Mouse (Mus musculus) forebrain, embryonic 15.5 days (tissue): ENCODE results near the gene Gpn1. TPM values are rescaled to one million over a fixed set of nuclear protein-coding genes. Genes with fewer than 3 reads are reported as not detected.
"Not testable (repeated sequence)": the region's sequence is repeated elsewhere in the genome, so short reads cannot be mapped to it uniquely, and the experiment has no call there.

ENCODE experiments used
- ATAC-seq: fragments of 200-750 bp; cut with Nextera tagmentation; replicated peaks from 2 replicates; pipeline ENCODE4 v1.8.0; 2017; ENCODE audit warnings: mild to moderate bottlenecking, moderate TSS enrichment, moderate library complexity
- H3K27ac ChIP-seq: fragments of 300-500 bp; sonication (generic); replicated peaks from 2 replicates; pipeline ENCODE4 v1.5.1; 2015; ENCODE audit warnings: mild to moderate bottlenecking, inconsistent platforms
- H3K27me3 ChIP-seq: fragments of 300-500 bp; sonication (generic); 2 replicates; pipeline ENCODE4 v1.6.1; 2015; ENCODE audit warnings: inconsistent platforms
- H3K36me3 ChIP-seq: fragments of 300-500 bp; sonication (generic); 2 replicates; pipeline ENCODE4 v1.6.1; 2015; ENCODE audit warnings: mild to moderate bottlenecking, inconsistent platforms
- H3K4me1 ChIP-seq: fragments of 300-500 bp; sonication (generic); 2 replicates; pipeline ENCODE4 v1.6.1; 2015; ENCODE audit warnings: inconsistent platforms
- H3K4me2 ChIP-seq: fragments of 300-500 bp; sonication (generic); replicated peaks from 2 replicates; pipeline ENCODE4 v1.6.1; 2015; ENCODE audit warnings: mild to moderate bottlenecking, inconsistent platforms
- H3K4me3 ChIP-seq: fragments of 300-500 bp; sonication (generic); 2 replicates; pipeline ENCODE4 v1.5.1; 2015; ENCODE audit warnings: mild to moderate bottlenecking, inconsistent platforms
- H3K9ac ChIP-seq: fragments of 300-500 bp; sonication (generic); replicated peaks from 2 replicates; pipeline ENCODE4 v1.6.1; 2015; ENCODE audit warnings: mild to moderate bottlenecking, inconsistent platforms
- H3K9me3 ChIP-seq: fragments of 300-500 bp; sonication (generic); 2 replicates; pipeline ENCODE4 v1.6.1; 2016; ENCODE audit warnings: inconsistent platforms
- WGBS: fragments of 180-500 bp; shearing (Covaris S2); methylation state at CpG from one replicate; pipeline ENCODE4 v1.1.7; 2015; ENCODE audit warnings: mixed read lengths; 5-methylcytosine and 5-hydroxymethylcytosine counted together
- polyA plus RNA-seq: library from polyadenylated mRNA; unstranded; fragments of >200 nt; fragmentation: Nextera tagmentation; extraction: Ambion mirVana; gene quantifications from 2 replicates; pipeline ENCODE4 v1.2.1, GENCODE M21; 2015

Gpn1 gene
- polyA plus RNA-seq, 1 experiment from 2014 or later, result 82.0 TPM

- peaks cover 7% of the 10 kb centered on the region; the same call in 1 of the 2 replicates for H3K36me3 ChIP-seq
- no peak for ATAC-seq
- H3K4me3 ChIP-seq, result no peak overlapping the region
- H3K27me3 ChIP-seq, result no peaks in the 10 kb centered on the region
- no peaks in the 10 kb centered on the region for H3K9me3 ChIP-seq
- WGBS, result 44% methylated on average over 1 of the region's 1 CpGs
- no peak overlapping the region for H3K9ac ChIP-seq
- H3K4me1 ChIP-seq, result peaks cover 10% of the 10 kb centered on the region
- H3K27ac ChIP-seq, result no peak overlapping the region
- no peak overlapping the region for H3K4me2 ChIP-seq
These were observed 2.5 kb upstream of the Gpn1 start for GRCm38 (mm10) chr5:31492031-31492430.

DNA sequence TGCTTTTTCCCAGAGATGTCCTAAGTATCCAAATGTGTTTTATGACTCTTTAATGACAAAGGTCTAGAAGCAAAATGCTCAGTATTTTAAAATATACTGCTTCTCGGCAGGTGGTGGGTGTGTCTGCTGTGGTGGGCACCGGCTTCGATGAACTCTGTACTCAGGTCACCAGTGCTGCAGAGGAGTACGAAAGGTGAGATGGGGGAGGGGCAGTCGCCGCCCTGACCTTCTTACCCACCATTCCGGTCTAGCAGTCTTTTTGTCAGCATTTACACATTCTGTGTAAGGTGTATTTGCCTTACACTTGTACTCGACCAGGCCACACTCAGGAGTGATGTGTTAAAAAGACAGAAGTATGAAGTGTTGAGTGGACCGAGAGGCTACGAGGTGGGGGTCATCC, 10.3 kb downstream of the Gpn1 start:
- peaks cover 88% of the 10 kb centered on the region for H3K36me3 ChIP-seq
- H3K4me2 ChIP-seq, result no peak overlapping the region
- no peak for ATAC-seq
- H3K27ac ChIP-seq, result no peak overlapping the region
- H3K9me3 ChIP-seq, result no peaks in the 10 kb centered on the region
- H3K4me3 ChIP-seq, result no peak overlapping the region
- no peak overlapping the region for H3K9ac ChIP-seq
- no peaks in the 10 kb centered on the region for H3K27me3 ChIP-seq
- no peaks in the 10 kb centered on the region for H3K4me1 ChIP-seq
- WGBS, result 96% methylated on average over 10 of the region's 10 CpGs

- H3K36me3 ChIP-seq, result peaks cover 86% of the 10 kb centered on the region
- no peaks in the 10 kb centered on the region for H3K27me3 ChIP-seq
- ATAC-seq, result no peak
- H3K4me2 ChIP-seq, result no peak overlapping the region
- no peaks in the 10 kb centered on the region for H3K4me1 ChIP-seq
- H3K9me3 ChIP-seq, result no peaks in the 10 kb centered on the region
- H3K9ac ChIP-seq, result no peak overlapping the region
- 88% methylated on average over 1 of the region's 1 CpGs for WGBS
- H3K27ac ChIP-seq, result no peak overlapping the region
- no peak overlapping the region for H3K4me3 ChIP-seq
These were observed 17.9 kb downstream of the Gpn1 start for GRCm38 (mm10) chr5:31512481-31512880.

DNA sequence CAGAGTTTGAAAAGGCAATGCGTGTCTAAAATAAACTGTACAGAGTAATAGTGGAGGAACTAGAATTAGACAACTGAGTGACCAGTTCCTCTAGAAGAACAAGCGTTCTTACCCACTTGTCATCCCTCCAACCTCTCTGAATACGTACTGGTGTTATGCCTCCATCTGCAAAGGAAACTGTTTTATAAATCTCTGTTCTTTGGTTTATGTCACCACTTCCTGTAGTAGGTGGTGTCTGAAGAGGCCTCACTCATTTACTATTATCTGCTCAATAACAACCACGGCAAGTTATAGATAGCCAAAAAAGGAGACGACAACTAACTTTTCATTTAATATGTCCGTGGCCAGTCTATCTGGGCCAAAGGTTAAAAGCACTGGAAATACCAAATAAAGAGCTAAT, 26.0 kb downstream of the Gpn1 start:
- Histone ChIP-seq H3K4me3 (no peak overlapping the region), H3K36me3 (peaks cover 65% of the 10 kb centered on the region), H3K4me2 (no peak overlapping the region), H3K27ac (no peak overlapping the region), H3K9me3 (no peaks in the 10 kb centered on the region), H3K9ac (no peak overlapping the region), H3K27me3 (no peaks in the 10 kb centered on the region), H3K4me1 (peaks cover 3% of the 10 kb centered on the region)
- WGBS, result 98% methylated on average over 6 of the region's 6 CpGs
- ATAC-seq, result no peak

DNA sequence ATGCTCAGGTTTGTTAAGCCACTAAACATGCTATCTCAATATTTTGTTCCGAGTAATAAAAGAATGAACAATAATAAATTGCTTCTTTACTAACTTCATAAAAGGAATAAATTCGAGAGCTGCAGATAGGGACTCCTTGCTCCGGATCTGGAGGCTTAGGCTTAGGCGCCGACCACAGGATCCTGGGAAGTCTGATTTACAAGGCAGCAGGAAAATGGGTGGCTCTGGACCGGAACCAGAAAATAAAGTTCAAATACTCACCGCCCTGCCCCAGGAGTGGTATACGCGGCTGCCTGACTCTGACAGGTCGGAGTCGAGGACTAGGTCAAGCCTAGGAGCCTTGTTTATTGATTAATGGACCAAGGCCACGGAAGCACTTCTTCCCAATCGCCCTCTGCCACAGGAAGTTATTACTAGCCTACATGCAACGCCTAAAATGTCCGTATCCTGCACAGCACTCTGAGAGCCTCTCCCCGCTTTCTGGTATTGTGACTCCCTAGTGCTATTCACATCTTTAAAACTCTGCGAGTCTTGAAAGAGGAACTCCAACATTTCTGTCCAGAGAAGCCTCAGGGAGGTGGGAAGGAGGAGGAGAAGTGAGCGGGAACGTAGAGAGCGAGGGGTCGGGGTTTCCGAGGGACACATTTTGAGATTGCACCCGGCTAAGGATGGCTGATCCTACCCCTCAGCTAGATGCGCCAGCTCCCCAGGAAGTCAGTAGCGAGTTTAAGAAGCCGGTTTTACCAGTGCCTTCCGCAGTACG, 32.0 kb downstream of the Gpn1 start, which contains the start of gene Slc4a1ap:
Gene Slc4a1ap (plus strand): TSS at position 642 of the 763 bp plus-strand sequence.
- H3K36me3 ChIP-seq, result peaks cover 34% of the 10 kb centered on the region
- peaks cover 30% of the 10 kb centered on the region for H3K4me1 ChIP-seq
- peak within 1 kb of the TSS; percentile 96 for H3K4me3 ChIP-seq
- WGBS, result under 1% methylated on average over 28 of the region's 28 CpGs
- peak within 1 kb of the TSS; percentile 99 for H3K4me2 ChIP-seq
- H3K27me3 ChIP-seq, result no peaks in the 10 kb centered on the region
- H3K9ac ChIP-seq, result peak within 1 kb of the TSS; percentile 90
- no peaks in the 10 kb centered on the region for H3K9me3 ChIP-seq
- peak; percentile 88 for ATAC-seq
- H3K27ac ChIP-seq, result peak within 1 kb of the TSS; percentile 87

DNA sequence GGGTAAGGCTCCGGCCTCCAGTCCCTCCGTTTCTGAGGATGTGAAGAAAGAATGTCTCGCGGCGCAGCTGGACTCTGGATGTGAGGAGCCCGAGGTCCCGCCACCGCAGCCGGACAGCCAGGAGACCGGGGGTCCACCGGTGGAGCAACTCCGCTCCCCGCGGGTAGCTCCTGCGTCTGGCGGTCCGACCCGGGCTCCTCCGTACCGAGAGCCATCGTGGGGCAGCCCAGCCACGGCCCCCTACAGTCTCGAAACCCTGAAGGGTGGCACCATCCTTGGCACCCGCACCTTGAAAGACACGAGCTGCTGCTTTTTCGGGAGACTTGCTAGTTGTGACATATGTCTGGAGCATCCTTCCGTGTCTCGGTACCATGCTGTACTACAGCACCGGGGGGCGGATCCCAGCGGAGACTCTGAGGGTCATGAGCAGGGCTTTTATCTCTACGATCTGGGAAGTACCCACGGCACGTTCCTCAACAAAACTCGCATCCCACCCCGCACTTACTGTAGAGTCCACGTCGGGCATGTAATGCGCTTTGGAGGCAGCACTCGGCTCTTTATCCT, 32.7 kb downstream of the Gpn1 start:
- Histone ChIP-seq H3K9ac (peak overlapping the region; percentile 90), H3K9me3 (no peaks in the 10 kb centered on the region), H3K36me3 (peaks cover 35% of the 10 kb centered on the region), H3K27me3 (no peaks in the 10 kb centered on the region), H3K4me1 (peaks cover 30% of the 10 kb centered on the region), H3K4me3 (peak overlapping the region; percentile 96), H3K27ac (peak overlapping the region; percentile 87), H3K4me2 (peak overlapping the region; percentile 99)
- ATAC-seq, result peak; percentile 48; the same call in 1 of the 2 replicates
- WGBS, result 4% methylated on average over 40 of the region's 40 CpGs

- 86% methylated on average over 11 of the region's 11 CpGs for WGBS
- not testable (repeated sequence) for H3K9me3 ChIP-seq, H3K27me3 ChIP-seq, ATAC-seq
- Histone ChIP-seq H3K4me2 (peak within 1 kb of the TSS; percentile 99), H3K27ac (peak within 1 kb of the TSS; percentile 87), H3K9ac (peak within 1 kb of the TSS; percentile 90), H3K36me3 (peaks cover 35% of the 10 kb centered on the region), H3K4me3 (peak within 1 kb of the TSS; percentile 96), H3K4me1 (peaks cover 30% of the 10 kb centered on the region)
These were observed 33.2 kb downstream of the Gpn1 start, which contains the start of gene Supt7l for GRCm38 (mm10) chr5:31527707-31528106. Supt7l (minus strand) TSS chr5:31527807.

DNA sequence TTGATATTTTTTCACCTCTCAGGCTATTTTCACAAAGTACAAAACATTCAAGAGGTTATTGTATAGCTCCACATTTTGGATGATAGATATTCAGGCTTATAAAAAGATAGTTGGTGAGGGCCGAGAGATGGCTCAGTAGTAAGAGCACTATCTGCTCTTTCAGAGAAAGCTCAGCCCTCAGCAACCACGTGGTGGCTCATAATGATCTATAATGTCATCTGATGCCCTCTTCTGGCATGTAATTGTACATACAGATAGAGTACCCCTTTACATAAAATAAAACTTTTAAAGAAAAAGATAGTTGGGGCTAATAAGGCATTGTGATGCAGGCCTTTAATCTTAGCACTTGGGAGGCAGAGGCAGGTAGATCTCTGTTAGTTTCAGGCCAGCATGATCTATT, 34.0 kb downstream of the Gpn1 start:
- Histone ChIP-seq H3K4me1 (peaks cover 30% of the 10 kb centered on the region), H3K27me3 (no peaks in the 10 kb centered on the region), H3K36me3 (peaks cover 43% of the 10 kb centered on the region), H3K27ac (no peak overlapping the region), H3K9me3 (no peaks in the 10 kb centered on the region), H3K4me2 (peak overlapping the region; percentile 99; the same call in 1 of the 2 replicates), H3K4me3 (no peak overlapping the region), H3K9ac (no peak overlapping the region)
- WGBS, result 53% methylated on average over 2 of the region's 2 CpGs
- ATAC-seq, result no peak

- WGBS, result 92% methylated on average over 2 of the region's 2 CpGs
These were observed 40.7 kb downstream of the Gpn1 start for GRCm38 (mm10) chr5:31535228-31535627.

GRCm38 (mm10) chr5:31559401-31559800, 64.9 kb downstream of the Gpn1 start:
- Histone ChIP-seq H3K4me1 (no peaks in the 10 kb centered on the region), H3K36me3 (peaks cover 44% of the 10 kb centered on the region), H3K4me2 (no peak overlapping the region), H3K9ac (no peak overlapping the region), H3K4me3 (no peak overlapping the region), H3K27me3 (no peaks in the 10 kb centered on the region), H3K9me3 (no peaks in the 10 kb centered on the region), H3K27ac (no peak overlapping the region)
- ATAC-seq, result no peak
- WGBS, result 50% methylated on average over 1 of the region's 1 CpGs

More at GRCm38 (mm10) chr5:31535228-31535627, 40.7 kb downstream of the Gpn1 start:
- ATAC-seq, result no peak
- Histone ChIP-seq H3K9ac (no peak overlapping the region), H3K27ac (no peak overlapping the region), H3K4me3 (no peak overlapping the region), H3K4me1 (no peaks in the 10 kb centered on the region), H3K27me3 (no peaks in the 10 kb centered on the region), H3K9me3 (no peaks in the 10 kb centered on the region), H3K36me3 (peaks cover 79% of the 10 kb centered on the region), H3K4me2 (no peak overlapping the region)

- H3K27ac ChIP-seq, result no peak overlapping the region
- no peak overlapping the region for H3K9ac ChIP-seq
- no peak overlapping the region for H3K4me3 ChIP-seq
- no peak for ATAC-seq
- H3K4me1 ChIP-seq, result no peaks in the 10 kb centered on the region
- WGBS, result 95% methylated on average over 2 of the region's 2 CpGs
- H3K4me2 ChIP-seq, result no peak overlapping the region
- H3K27me3 ChIP-seq, result no peaks in the 10 kb centered on the region
- H3K36me3 ChIP-seq, result peaks cover 35% of the 10 kb centered on the region
- H3K9me3 ChIP-seq, result no peaks in the 10 kb centered on the region
These were observed 65.8 kb downstream of the Gpn1 start for GRCm38 (mm10) chr5:31560352-31560751.

GRCm38 (mm10) chr5:31562036-31562666, 67.6 kb downstream of the Gpn1 start:
- no peak for ATAC-seq
- no peaks in the 10 kb centered on the region for H3K9me3 ChIP-seq
- WGBS, result 78% methylated on average over 7 of the region's 7 CpGs

More at GRCm38 (mm10) chr5:31562036-31562666, 67.6 kb downstream of the Gpn1 start:
- H3K4me1 ChIP-seq, result no peaks in the 10 kb centered on the region
- no peaks in the 10 kb centered on the region for H3K27me3 ChIP-seq
- H3K27ac ChIP-seq, result no peak overlapping the region
- H3K4me3 ChIP-seq, result no peak overlapping the region
- H3K9ac ChIP-seq, result no peak overlapping the region
- H3K4me2 ChIP-seq, result no peak overlapping the region
- peaks cover 27% of the 10 kb centered on the region; the same call in 1 of the 2 replicates for H3K36me3 ChIP-seq
